Mouse (Mus musculus) kidney, embryonic 14.5 days (tissue): ENCODE results near the gene Pxylp1. TPM values are rescaled to one million over a fixed set of nuclear protein-coding genes. Genes with fewer than 3 reads are reported as not detected.

Experiments used
- ATAC-seq: fragments of 200-750 bp; cut with Nextera tagmentation; 2 replicates; pipeline ENCODE4 v1.8.0; 2017; ENCODE audit warnings: moderate number of reproducible peaks, mild to moderate bottlenecking, moderate TSS enrichment, moderate library complexity; ENCODE audit not compliant: low FRiP score, low TSS enrichment
- H3K27ac ChIP-seq: fragments of 300-500 bp; sonication (generic); 2 replicates; pipeline ENCODE4 v1.5.1; 2014; ENCODE audit warnings: low read depth, mild to moderate bottlenecking, low read length, moderate library complexity, mixed read lengths
- H3K27me3 ChIP-seq: fragments of 300-500 bp; sonication (generic); 2 replicates; pipeline ENCODE4 v1.6.1; 2014; ENCODE audit warnings: mild to moderate bottlenecking, low read length; ENCODE audit not compliant: control insufficient read depth, insufficient read depth
- H3K36me3 ChIP-seq: fragments of 300-500 bp; sonication (generic); 2 replicates; pipeline ENCODE4 v1.6.1; 2014; ENCODE audit warnings: low read length, mixed read lengths; ENCODE audit not compliant: control insufficient read depth, insufficient read depth
- H3K4me1 ChIP-seq: fragments of 300-500 bp; sonication (generic); 2 replicates; pipeline ENCODE4 v1.6.1; 2014; ENCODE audit warnings: low read length, mixed read lengths; ENCODE audit not compliant: control insufficient read depth, insufficient read depth
- H3K4me2 ChIP-seq: fragments of 300-500 bp; sonication (generic); replicated peaks from 2 replicates; pipeline ENCODE4 v1.6.1; 2014; ENCODE audit warnings: low read depth, mild to moderate bottlenecking, low read length
- H3K4me3 ChIP-seq: fragments of 300-500 bp; sonication (generic); 2 replicates; pipeline ENCODE4 v1.5.1; 2014; ENCODE audit warnings: mild to moderate bottlenecking, low read length
- H3K9ac ChIP-seq: fragments of 300-500 bp; sonication (generic); 2 replicates; pipeline ENCODE4 v1.6.1; 2014; ENCODE audit warnings: low read depth, mild to moderate bottlenecking, low read length, moderate library complexity
- H3K9me3 ChIP-seq: fragments of 300-500 bp; sonication (generic); 2 replicates; pipeline ENCODE4 v1.6.1; 2016; ENCODE audit warnings: low read length; ENCODE audit not compliant: control insufficient read depth
- WGBS: fragments of 180-500 bp; shearing (Covaris S2); extraction: QIAGEN DNeasy Blood & Tissue Kit; methylation state at CpG from one replicate; pipeline ENCODE4 v1.1.7; 2014; 5-methylcytosine and 5-hydroxymethylcytosine counted together
- polyA plus RNA-seq: library from polyadenylated mRNA; unstranded; fragments of >200 nt; fragmentation: Nextera tagmentation; extraction: Ambion mirVana; gene quantifications from 2 replicates; pipeline ENCODE4 v1.2.1, GENCODE M21; 2014

The Pxylp1 gene
- polyA plus RNA-seq, 1 experiment from 2014 or later: 19.3 TPM

GRCm38 (mm10) chr9:96800131-96800825, 92.2 kb downstream of the Pxylp1 start:
- no peak overlapping the region for H3K4me2 ChIP-seq
- H3K4me3 ChIP-seq: no peak overlapping the region
- no peaks in the 10 kb centered on the region for H3K27me3 ChIP-seq
- no peaks in the 10 kb centered on the region for H3K9me3 ChIP-seq
- no peaks in the 10 kb centered on the region for H3K36me3 ChIP-seq
- WGBS: 24% methylated on average over 5 of the region's 5 CpGs
- no peak overlapping the region for H3K27ac ChIP-seq
- 0 out of 2 replicates have a peak, but pooled peaks have one; percentile 34 for ATAC-seq
- H3K9ac ChIP-seq: no peak overlapping the region
- H3K4me1 ChIP-seq: peaks cover 2% of the 10 kb centered on the region; the same call in 1 of the 2 replicates

DNA sequence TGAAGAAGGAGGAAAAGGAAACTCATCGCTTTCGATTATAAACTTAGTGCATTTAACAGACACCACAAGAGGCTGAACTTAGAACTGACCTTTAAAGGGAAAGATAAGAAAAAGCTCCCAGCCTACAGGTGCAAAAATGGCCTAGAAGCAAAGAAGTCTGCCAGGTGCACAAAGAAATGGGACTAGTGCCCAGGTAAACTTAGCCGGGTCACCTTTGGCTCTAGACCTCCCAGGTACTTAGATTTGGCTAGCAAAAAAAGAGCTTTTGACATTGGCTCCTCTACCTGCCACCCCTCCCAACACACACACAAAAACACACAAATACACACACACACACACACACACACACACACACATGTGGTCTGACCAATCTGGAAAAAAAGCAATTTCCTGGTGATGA, 95.2 kb downstream of the Pxylp1 start:
- Histone ChIP-seq H3K4me2 (no peak overlapping the region), H3K36me3 (no peaks in the 10 kb centered on the region), H3K9me3 (no peaks in the 10 kb centered on the region), H3K4me1 (peaks cover 2% of the 10 kb centered on the region; the same call in 1 of the 2 replicates), H3K4me3 (no peak overlapping the region), H3K9ac (no peak overlapping the region), H3K27ac (no peak overlapping the region), H3K27me3 (no peaks in the 10 kb centered on the region)
- 97% methylated on average over 3 of the region's 3 CpGs for WGBS
- no peak for ATAC-seq

DNA sequence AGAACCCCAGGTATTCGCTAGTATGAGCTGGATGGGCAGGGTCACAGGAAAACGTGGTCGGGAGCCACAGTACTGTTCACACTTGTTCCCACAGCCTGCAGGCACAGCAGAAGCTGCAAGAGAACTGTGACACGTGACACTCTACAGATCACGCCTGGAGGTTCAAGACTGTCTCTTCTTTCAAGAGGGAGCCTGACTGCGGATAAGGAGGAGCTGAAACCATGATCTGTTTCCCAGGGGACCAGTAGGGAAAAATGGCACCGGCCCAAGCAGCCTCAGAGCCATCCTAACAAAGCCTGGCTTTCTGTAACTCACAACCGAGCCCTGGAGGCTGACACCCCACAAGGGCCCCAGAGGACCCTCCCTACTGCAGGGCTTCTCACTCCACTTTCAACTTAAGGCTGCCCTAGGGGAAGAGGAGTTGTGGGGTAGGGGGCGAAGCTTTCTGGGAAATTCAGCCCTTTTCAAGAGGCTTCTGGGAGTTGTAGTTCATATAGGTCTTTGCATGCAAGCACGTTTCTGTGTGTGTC, 97.0 kb downstream of the Pxylp1 start:
- Histone ChIP-seq H3K4me2 (peak overlapping the region; percentile 67), H3K9me3 (no peaks in the 10 kb centered on the region), H3K4me3 (peak overlapping the region; percentile 36), H3K27ac (peak overlapping the region; percentile 24; the same call in 1 of the 2 replicates), H3K9ac (peak overlapping the region; percentile 55), H3K36me3 (no peaks in the 10 kb centered on the region), H3K4me1 (peaks cover 2% of the 10 kb centered on the region; the same call in 1 of the 2 replicates), H3K27me3 (no peaks in the 10 kb centered on the region)
- 11% methylated on average over 10 of the region's 10 CpGs for WGBS
- ATAC-seq: peak; percentile 82

DNA sequence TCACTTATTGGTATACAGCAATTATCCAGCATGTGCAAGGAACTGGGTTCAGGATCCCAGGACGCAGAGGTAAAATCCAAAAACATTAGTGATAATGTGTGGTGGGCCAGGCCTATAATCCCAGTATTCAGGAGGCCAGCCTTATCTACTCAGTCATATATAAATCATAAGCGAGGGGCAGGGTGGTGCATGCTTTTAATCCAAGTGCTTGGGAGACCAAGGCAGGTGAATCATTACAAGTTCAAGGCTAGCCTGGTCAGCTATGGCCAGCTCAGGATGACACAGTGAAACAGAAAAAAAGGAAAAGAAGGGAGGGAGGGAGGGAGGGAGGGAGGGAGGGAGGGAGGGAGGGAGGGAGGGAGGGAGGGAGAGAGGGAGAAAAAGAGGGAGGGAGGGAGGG, 97.9 kb downstream of the Pxylp1 start:
- H3K4me2 ChIP-seq: no peak overlapping the region
- 91% methylated on average over 2 of the region's 2 CpGs for WGBS
- no peak overlapping the region for H3K4me3 ChIP-seq
- no peaks in the 10 kb centered on the region for H3K36me3 ChIP-seq
- H3K27me3 ChIP-seq: no peaks in the 10 kb centered on the region
- no peak for ATAC-seq
- no peak overlapping the region for H3K9ac ChIP-seq
- no peaks in the 10 kb centered on the region for H3K9me3 ChIP-seq
- H3K4me1 ChIP-seq: peaks cover 2% of the 10 kb centered on the region; the same call in 1 of the 2 replicates
- H3K27ac ChIP-seq: no peak overlapping the region

DNA sequence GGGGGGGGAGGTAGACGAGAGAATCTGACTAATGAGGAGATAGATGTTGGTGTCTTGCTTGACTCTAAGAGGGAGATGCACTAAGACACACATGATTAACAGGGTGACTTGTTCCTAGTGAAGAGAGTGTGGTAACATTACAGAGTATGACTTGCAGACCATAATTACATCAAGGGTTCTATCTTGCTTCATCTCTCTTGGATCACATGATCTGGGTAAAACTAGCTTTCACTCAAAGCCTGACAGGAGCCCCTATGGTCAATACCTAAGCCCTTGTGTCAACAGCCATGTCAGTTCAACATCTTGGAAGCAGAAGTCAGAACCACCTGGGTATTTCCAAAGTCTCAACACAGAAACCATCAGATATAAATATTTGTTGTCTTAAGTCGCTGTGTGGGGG, 99.9 kb downstream of the Pxylp1 start:
- peaks cover 4% of the 10 kb centered on the region for H3K4me1 ChIP-seq
- no peak overlapping the region for H3K4me3 ChIP-seq
- H3K36me3 ChIP-seq: no peaks in the 10 kb centered on the region
- ATAC-seq: no peak
- no peak overlapping the region for H3K4me2 ChIP-seq
- no peaks in the 10 kb centered on the region for H3K9me3 ChIP-seq
- H3K27ac ChIP-seq: no peak overlapping the region
- no peaks in the 10 kb centered on the region for H3K27me3 ChIP-seq
- WGBS: 83% methylated on average over 2 of the region's 2 CpGs
- H3K9ac ChIP-seq: no peak overlapping the region

DNA sequence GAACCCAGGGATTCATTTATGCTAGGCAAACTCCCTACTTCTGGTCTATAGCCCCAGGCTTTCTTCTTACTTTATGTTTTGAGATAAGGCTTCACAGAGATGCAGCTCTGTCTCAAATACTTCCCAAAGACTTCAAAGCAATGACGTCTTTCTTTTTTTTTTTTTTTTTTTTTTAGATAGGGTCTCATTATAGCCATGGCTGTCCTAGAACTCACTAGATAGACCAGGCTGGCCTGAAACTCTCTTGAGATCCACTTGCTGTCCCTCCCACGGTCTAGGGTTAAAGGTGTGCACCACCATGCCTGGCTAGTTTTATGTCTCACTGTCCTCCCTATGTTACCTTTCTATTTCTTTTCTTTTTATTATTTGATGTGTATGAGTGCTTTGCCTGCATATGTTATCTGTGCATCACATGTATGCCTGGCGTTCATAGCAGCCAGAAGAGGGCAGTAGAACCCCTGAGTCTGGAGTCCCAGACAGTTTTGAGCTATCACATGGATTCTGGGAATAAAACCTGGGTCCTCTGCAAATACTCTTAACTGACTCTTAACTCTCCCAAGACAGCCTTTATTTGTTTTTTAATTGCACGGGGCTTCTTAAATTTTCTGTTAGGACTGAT, 102.0 kb downstream of the Pxylp1 start:
- 54% methylated on average over 4 of the region's 4 CpGs for WGBS
- Histone ChIP-seq H3K4me3 (no peak overlapping the region), H3K4me1 (peaks cover 11% of the 10 kb centered on the region; the same call in 1 of the 2 replicates), H3K9ac (no peak overlapping the region), H3K36me3 (no peaks in the 10 kb centered on the region), H3K9me3 (no peaks in the 10 kb centered on the region), H3K27ac (no peak overlapping the region), H3K4me2 (no peak overlapping the region), H3K27me3 (no peaks in the 10 kb centered on the region)
- no peak for ATAC-seq

GRCm38 (mm10) chr9:96789906-96790305, 102.6 kb downstream of the Pxylp1 start:
- Histone ChIP-seq H3K4me3 (no peak overlapping the region), H3K4me2 (no peak overlapping the region), H3K4me1 (peaks cover 11% of the 10 kb centered on the region; the same call in 1 of the 2 replicates), H3K27ac (no peak overlapping the region), H3K9me3 (no peaks in the 10 kb centered on the region), H3K27me3 (no peaks in the 10 kb centered on the region), H3K36me3 (no peaks in the 10 kb centered on the region), H3K9ac (no peak overlapping the region)
- WGBS: 73% methylated on average over 3 of the region's 3 CpGs
- ATAC-seq: no peak

DNA sequence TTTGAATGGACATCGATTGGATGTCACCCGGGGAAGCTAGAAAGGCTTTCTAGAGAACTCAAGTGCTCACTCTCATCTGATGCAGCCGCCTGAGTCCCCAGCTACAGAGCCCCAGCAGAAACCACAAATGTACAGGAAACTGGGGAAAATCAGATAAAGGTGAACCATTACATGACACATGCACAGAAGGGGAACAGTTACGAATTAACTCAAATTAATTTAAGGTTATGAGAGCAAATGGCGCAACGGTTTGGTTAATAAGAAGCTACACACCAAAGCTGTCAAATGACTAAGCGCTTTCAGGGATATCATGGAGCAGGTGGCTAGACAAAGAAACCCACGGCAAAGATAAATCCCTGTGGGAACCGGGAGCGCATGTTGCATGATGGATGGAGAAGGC, 104.7 kb downstream of the Pxylp1 start:
- H3K27ac ChIP-seq: no peak overlapping the region
- no peak overlapping the region for H3K4me3 ChIP-seq
- ATAC-seq: no peak
- no peak overlapping the region for H3K9ac ChIP-seq
- H3K4me2 ChIP-seq: no peak overlapping the region; the same call in 1 of the 2 replicates
- no peaks in the 10 kb centered on the region for H3K36me3 ChIP-seq
- peaks cover 11% of the 10 kb centered on the region; the same call in 1 of the 2 replicates for H3K4me1 ChIP-seq
- 68% methylated on average over 10 of the region's 10 CpGs for WGBS
- H3K27me3 ChIP-seq: no peaks in the 10 kb centered on the region
- no peaks in the 10 kb centered on the region for H3K9me3 ChIP-seq

DNA sequence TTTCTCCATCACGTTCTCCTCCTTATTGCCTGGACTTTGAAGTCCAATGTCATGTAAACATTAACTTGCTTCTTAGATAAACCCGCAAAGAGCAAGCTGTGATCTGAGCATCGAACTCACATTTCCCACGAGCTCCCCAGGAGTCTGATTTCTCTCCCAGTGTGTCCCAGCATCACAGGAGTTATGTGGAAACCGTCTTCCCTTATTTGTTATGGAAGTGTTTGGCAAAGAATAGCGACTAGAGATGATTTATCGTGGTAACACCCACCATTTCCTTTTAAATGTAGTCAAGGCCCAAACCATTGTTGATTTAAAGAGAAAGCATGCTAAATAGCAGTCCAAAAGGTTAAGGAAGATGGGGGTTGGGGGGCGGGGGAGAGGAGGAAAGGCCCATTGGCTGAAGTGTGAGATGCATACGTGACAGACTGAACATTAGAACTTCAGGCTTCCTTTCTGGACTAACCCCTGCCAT, 106.6 kb downstream of the Pxylp1 start:
- 25% methylated on average over 9 of the region's 9 CpGs for WGBS
- peak; percentile 70 for ATAC-seq

More for the DNA sequence above, 106.6 kb downstream of the Pxylp1 start:
- H3K9me3 ChIP-seq: no peaks in the 10 kb centered on the region
- H3K4me3 ChIP-seq: no peak overlapping the region
- H3K27me3 ChIP-seq: no peaks in the 10 kb centered on the region
- H3K9ac ChIP-seq: no peak overlapping the region
- H3K4me1 ChIP-seq: peaks cover 11% of the 10 kb centered on the region; the same call in 1 of the 2 replicates
- H3K27ac ChIP-seq: peak overlapping the region; percentile 20; the same call in 1 of the 2 replicates
- H3K4me2 ChIP-seq: no peak overlapping the region
- no peaks in the 10 kb centered on the region for H3K36me3 ChIP-seq
